Mouse (Mus musculus): Measurements from ENCODE around the gene Plekha1. TPM values are rescaled to one million over a fixed set of nuclear protein-coding genes. Genes with fewer than 3 reads are reported as not detected.

Gene Plekha1
- total and polyA plus RNA-seq, 3 experiments, result 0.22 TPM; not detected in 2

DNA sequence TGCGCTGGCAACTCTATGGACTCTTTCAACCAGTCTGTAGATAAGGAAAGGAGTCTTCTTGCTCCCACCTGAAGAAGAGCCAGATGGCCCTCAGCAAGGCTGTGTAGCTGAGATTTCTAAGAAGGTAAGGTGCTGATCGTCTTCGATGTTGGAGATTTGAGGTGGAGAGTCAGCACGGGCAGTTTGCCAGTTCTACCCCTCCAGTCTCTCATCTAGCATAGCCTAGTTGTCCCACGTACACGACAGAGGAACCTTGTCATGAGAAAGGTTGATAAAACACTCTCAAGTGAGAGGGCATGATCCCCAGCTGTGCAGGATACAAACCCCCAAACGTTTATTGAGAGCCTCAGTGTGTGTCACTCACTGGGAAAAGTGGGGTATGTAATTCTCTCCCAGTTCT is 845 bp upstream of the Plekha1 start:
- no peak for ATAC-seq (ENCODE audit: extremely low read depth, insufficient number of reproducible peaks, low FRiP score, poor library complexity, severe bottlenecking)
- Histone ChIP-seq H3K27me3 (ENCODE audit: insufficient read depth, low read length) (no peaks in the 10 kb centered on the region), H3K4me3 (ENCODE audit: low read depth, low read length) (no peak overlapping the region), H3K9me3 (replicated peaks) (peaks cover 60% of the 10 kb centered on the region), H3K36me3 (replicated peaks) (no peaks in the 10 kb centered on the region), H3K4me1 (ENCODE audit: insufficient read depth, low read depth, low read length) (no peaks in the 10 kb centered on the region)
- TF ChIP-seq POLR2AphosphoS5 (IDR thresholded peaks at IDR 0.05; ENCODE audit: insufficient replicate concordance, low read depth, low read length) (no peak), GATA2 (IDR thresholded peaks at IDR 0.05; ENCODE audit: borderline replicate concordance, low read depth, low read length) (no peak), CTCF (IDR thresholded peaks at IDR 0.05; ENCODE audit: low read depth, low read length) (no peak), TAL1 (conservative IDR thresholded peaks at IDR 0.05; ENCODE audit: low read depth, low read length) (no peak), GATA1 (IDR thresholded peaks at IDR 0.05; ENCODE audit: borderline replicate concordance, low read length) (no peak)
- no peak for DNase-seq (ENCODE audit: low spot score)

DNA sequence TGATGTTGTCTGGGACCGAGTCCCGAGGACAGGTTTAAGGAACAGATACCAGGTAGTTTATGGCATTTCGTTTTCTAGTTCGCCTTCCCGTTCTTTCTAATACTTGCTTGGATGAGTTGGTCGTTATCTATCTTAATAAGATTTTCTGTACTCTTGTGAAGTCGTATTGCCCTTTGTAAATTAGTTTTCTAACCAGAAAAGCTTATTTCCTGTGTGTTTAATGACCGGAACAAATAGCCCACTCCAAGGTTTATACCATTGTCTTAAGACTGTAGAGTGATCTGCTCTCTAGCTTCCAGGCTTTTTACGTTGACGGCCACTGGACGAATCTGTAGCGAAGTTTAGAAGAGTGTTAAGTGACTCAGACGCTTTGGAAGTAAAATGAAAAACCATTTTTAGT is 1.1 kb downstream of the Plekha1 start:
- Histone ChIP-seq H3K4me3 (ENCODE audit: low read depth, low read length) (no peak overlapping the region), H3K36me3 (replicated peaks) (no peaks in the 10 kb centered on the region), H3K4me1 (ENCODE audit: insufficient read depth, low read depth, low read length) (no peaks in the 10 kb centered on the region), H3K9me3 (replicated peaks) (peaks cover 47% of the 10 kb centered on the region), H3K27me3 (ENCODE audit: insufficient read depth, low read length) (no peaks in the 10 kb centered on the region)
- DNase-seq (ENCODE audit: low spot score) (no peak), ATAC-seq (ENCODE audit: extremely low read depth, insufficient number of reproducible peaks, low FRiP score, poor library complexity, severe bottlenecking) (no peak)
- no peak for TF ChIP-seq GATA1 (IDR thresholded peaks at IDR 0.05; ENCODE audit: borderline replicate concordance, low read length)
- no peak for TF ChIP-seq POLR2AphosphoS5 (IDR thresholded peaks at IDR 0.05; ENCODE audit: insufficient replicate concordance, low read depth, low read length)
- TF ChIP-seq GATA2 (IDR thresholded peaks at IDR 0.05; ENCODE audit: borderline replicate concordance, low read depth, low read length), result no peak

DNA sequence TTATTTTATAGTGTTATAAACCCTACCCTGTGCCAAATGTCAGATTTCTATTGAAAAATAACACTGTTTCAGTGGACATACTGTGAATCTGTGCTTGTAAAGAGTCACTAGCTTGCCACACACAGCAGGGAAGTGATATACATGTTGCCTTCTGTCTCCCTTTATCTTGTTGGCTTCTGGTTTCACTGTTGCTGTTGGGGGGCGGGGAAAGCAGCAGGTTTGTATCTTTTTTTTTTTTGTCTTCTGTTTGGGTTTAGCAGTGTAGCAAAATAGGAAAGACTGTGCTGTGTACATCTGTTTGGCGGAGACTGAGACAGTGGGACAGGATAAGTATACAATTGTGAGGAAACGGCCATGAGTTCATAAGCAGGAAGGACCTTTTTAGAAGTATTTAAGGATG is 1.7 kb downstream of the Plekha1 start:
- TF ChIP-seq GATA2 (IDR thresholded peaks at IDR 0.05; ENCODE audit: borderline replicate concordance, low read depth, low read length) (no peak), GATA1 (IDR thresholded peaks at IDR 0.05; ENCODE audit: borderline replicate concordance, low read length) (no peak), CTCF (IDR thresholded peaks at IDR 0.05; ENCODE audit: low read depth, low read length) (no peak), TAL1 (conservative IDR thresholded peaks at IDR 0.05; ENCODE audit: low read depth, low read length) (no peak), POLR2AphosphoS5 (IDR thresholded peaks at IDR 0.05; ENCODE audit: insufficient replicate concordance, low read depth, low read length) (no peak)
- H3K4me1 ChIP-seq (ENCODE audit: insufficient read depth, low read depth, low read length), result no peaks in the 10 kb centered on the region
- DNase-seq (ENCODE audit: low spot score) (no peak), ATAC-seq (ENCODE audit: extremely low read depth, insufficient number of reproducible peaks, low FRiP score, poor library complexity, severe bottlenecking) (no peak)
- no peaks in the 10 kb centered on the region for H3K27me3 ChIP-seq (ENCODE audit: insufficient read depth, low read length)
- peaks cover 42% of the 10 kb centered on the region for H3K9me3 ChIP-seq (replicated peaks)
- no peaks in the 10 kb centered on the region for H3K36me3 ChIP-seq (replicated peaks)
- no peak overlapping the region for H3K4me3 ChIP-seq (ENCODE audit: low read depth, low read length)

DNA sequence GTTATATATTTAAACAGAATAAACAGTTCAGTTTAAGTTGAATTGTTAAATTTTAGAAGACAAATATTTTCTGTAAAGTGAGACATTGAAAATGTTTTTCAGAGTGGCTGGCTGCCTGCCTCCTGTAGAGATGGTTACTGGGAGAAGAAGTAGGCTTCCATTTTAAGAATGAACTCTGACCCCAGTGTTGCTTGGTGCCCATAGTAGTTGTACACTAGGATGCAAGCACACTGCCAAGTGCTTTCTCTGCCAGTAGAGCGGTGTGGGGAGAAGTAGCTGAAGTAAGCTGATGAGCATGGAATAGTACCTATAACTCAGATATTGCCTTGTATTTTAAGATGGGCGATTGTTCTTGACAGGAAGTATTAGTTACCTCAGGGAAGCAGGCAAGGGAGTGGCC is 18.6 kb downstream of the Plekha1 start:
- ATAC-seq (ENCODE audit: extremely low read depth, insufficient number of reproducible peaks, low FRiP score, poor library complexity, severe bottlenecking), result no peak
- TF ChIP-seq POLR2AphosphoS5 (IDR thresholded peaks at IDR 0.05; ENCODE audit: insufficient replicate concordance, low read depth, low read length), result no peak
- TF ChIP-seq GATA2 (IDR thresholded peaks at IDR 0.05; ENCODE audit: borderline replicate concordance, low read depth, low read length), result no peak
- TF ChIP-seq GATA1 (IDR thresholded peaks at IDR 0.05; ENCODE audit: borderline replicate concordance, low read length), result no peak
- no peak for TF ChIP-seq TAL1 (conservative IDR thresholded peaks at IDR 0.05; ENCODE audit: low read depth, low read length)
- no peak for TF ChIP-seq CTCF (IDR thresholded peaks at IDR 0.05; ENCODE audit: low read depth, low read length)
- DNase-seq (ENCODE audit: low spot score), result no peak
- H3K9me3 ChIP-seq (replicated peaks), result peaks cover 32% of the 10 kb centered on the region
- no peaks in the 10 kb centered on the region for H3K27me3 ChIP-seq (ENCODE audit: insufficient read depth, low read length)
- H3K4me3 ChIP-seq (ENCODE audit: low read depth, low read length), result no peak overlapping the region
- no peaks in the 10 kb centered on the region for H3K4me1 ChIP-seq (ENCODE audit: insufficient read depth, low read depth, low read length)
- no peaks in the 10 kb centered on the region for H3K36me3 ChIP-seq (replicated peaks)

DNA sequence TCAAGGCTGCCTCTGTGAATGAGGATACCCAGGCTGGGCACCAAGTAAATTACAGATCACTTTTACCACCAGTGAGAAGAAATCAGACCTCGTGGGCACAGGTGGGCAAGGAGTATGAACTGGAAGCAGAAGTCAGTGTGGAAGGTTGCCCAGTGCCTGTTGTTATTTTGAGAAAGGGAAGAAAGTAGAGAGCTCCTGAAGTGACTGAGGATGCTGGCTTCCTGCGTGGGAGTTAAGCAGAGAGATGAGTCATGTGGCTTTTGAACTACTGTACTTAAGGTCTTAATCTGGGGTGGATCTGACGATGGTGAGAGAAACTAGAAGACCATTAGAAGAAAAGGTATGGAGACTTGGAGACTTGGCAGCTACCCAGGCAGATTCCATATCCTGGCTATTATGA is 20.7 kb downstream of the Plekha1 start:
- Histone ChIP-seq H3K9me3 (replicated peaks) (peaks cover 28% of the 10 kb centered on the region), H3K36me3 (replicated peaks) (no peaks in the 10 kb centered on the region), H3K4me1 (ENCODE audit: insufficient read depth, low read depth, low read length) (no peaks in the 10 kb centered on the region), H3K4me3 (ENCODE audit: low read depth, low read length) (no peak overlapping the region), H3K27me3 (ENCODE audit: insufficient read depth, low read length) (no peaks in the 10 kb centered on the region)
- DNase-seq (ENCODE audit: low spot score) (no peak), ATAC-seq (ENCODE audit: extremely low read depth, insufficient number of reproducible peaks, low FRiP score, poor library complexity, severe bottlenecking) (no peak)
- TF ChIP-seq GATA2 (IDR thresholded peaks at IDR 0.05; ENCODE audit: borderline replicate concordance, low read depth, low read length) (no peak), TAL1 (conservative IDR thresholded peaks at IDR 0.05; ENCODE audit: low read depth, low read length) (no peak)

DNA sequence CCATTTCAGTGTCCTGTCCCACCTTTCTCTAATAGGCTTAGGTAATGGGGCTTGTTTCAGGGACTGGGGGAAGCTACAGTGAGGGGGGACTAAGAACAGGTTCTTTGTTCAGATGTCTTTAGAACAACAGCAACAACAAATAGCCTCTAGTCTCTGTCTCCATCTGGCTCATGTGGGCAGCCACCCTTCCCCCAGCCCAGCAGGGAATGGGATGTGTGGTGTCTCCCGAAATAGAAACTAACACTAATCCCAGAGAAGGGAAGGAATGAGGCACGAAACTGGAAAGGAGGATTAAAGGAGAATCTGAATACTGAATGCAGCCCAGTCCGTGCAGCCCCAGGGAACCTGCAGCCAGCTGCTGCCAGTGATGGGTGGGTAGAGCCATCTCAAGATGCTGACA is 22.4 kb downstream of the Plekha1 start:
- DNase-seq (ENCODE audit: low spot score) (no peak), ATAC-seq (ENCODE audit: extremely low read depth, insufficient number of reproducible peaks, low FRiP score, poor library complexity, severe bottlenecking) (no peak)
- Histone ChIP-seq H3K4me1 (ENCODE audit: insufficient read depth, low read depth, low read length) (no peaks in the 10 kb centered on the region), H3K9me3 (replicated peaks) (peaks cover 34% of the 10 kb centered on the region), H3K36me3 (replicated peaks) (no peaks in the 10 kb centered on the region), H3K27me3 (ENCODE audit: insufficient read depth, low read length) (no peaks in the 10 kb centered on the region), H3K4me3 (ENCODE audit: low read depth, low read length) (no peak overlapping the region)
- TF ChIP-seq GATA1 (IDR thresholded peaks at IDR 0.05; ENCODE audit: borderline replicate concordance, low read length), result no peak
- no peak for TF ChIP-seq CTCF (IDR thresholded peaks at IDR 0.05; ENCODE audit: low read depth, low read length)
- no peak for TF ChIP-seq GATA2 (IDR thresholded peaks at IDR 0.05; ENCODE audit: borderline replicate concordance, low read depth, low read length)
- TF ChIP-seq POLR2AphosphoS5 (IDR thresholded peaks at IDR 0.05; ENCODE audit: insufficient replicate concordance, low read depth, low read length), result no peak
- TF ChIP-seq TAL1 (conservative IDR thresholded peaks at IDR 0.05; ENCODE audit: low read depth, low read length), result no peak

DNA sequence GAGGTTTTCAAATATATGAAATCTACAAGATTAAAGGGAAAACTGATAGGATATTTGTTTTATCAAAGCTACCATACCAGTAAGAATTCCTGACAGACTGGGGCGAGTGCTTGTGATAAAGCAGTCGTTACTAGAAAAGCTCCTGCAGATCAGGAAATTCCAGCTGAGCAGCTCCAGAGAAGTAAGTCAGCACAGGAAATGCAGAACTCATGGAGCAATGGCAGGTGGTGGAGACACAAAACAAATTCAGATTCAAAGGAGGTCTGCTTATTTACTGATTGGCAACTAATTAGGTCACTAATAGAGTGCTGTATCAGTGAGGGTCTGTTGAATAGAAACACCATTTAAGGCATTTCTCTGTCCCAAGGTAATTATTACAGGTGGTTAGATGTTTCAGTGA is 25.3 kb downstream of the Plekha1 start:
- no peak for ATAC-seq (ENCODE audit: extremely low read depth, insufficient number of reproducible peaks, low FRiP score, poor library complexity, severe bottlenecking)
- TF ChIP-seq GATA1 (IDR thresholded peaks at IDR 0.05; ENCODE audit: borderline replicate concordance, low read length) (no peak), CTCF (IDR thresholded peaks at IDR 0.05; ENCODE audit: low read depth, low read length) (no peak), TAL1 (conservative IDR thresholded peaks at IDR 0.05; ENCODE audit: low read depth, low read length) (no peak), GATA2 (IDR thresholded peaks at IDR 0.05; ENCODE audit: borderline replicate concordance, low read depth, low read length) (no peak), POLR2AphosphoS5 (IDR thresholded peaks at IDR 0.05; ENCODE audit: insufficient replicate concordance, low read depth, low read length) (no peak)
- Histone ChIP-seq H3K27me3 (ENCODE audit: insufficient read depth, low read length) (no peaks in the 10 kb centered on the region), H3K4me1 (ENCODE audit: insufficient read depth, low read depth, low read length) (no peaks in the 10 kb centered on the region), H3K4me3 (ENCODE audit: low read depth, low read length) (no peak overlapping the region), H3K36me3 (replicated peaks) (no peaks in the 10 kb centered on the region), H3K9me3 (replicated peaks) (peaks cover 32% of the 10 kb centered on the region)
- DNase-seq (ENCODE audit: low spot score), result no peak
